Mouse (Mus musculus): ENCODE results near the gene Gm21477. TPM values are rescaled to one million over a fixed set of nuclear protein-coding genes. Genes with fewer than 3 reads are reported as not detected.
"Not testable (repeated sequence)": the region's sequence is repeated elsewhere in the genome, so short reads cannot be mapped to it uniquely, and the experiment has no call there.

Gm21477 gene
- not detected in 2 replicates for polyA plus RNA-seq (2014; fragmentation: Nextera tagmentation; extraction: Ambion mirVana)

DNA sequence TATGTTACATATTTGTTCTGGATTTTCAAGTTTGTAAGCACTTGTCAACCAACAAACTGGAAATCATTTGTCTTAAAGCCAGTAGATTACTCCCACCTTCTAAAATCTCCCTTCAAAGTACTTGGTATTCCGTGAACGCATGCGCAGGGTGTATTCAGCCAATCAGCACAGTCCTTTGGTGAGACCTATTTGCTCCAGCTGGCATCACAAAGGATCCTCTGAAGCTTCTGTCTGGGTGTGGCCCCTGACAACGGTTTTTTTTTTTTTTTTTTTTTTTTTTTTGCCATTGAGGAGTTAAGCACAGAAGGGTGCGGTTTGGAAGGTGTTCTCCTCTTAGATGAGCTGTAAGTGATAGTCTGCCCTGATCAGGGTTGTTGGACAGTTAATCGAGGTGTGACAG lies at the start of gene Gm21477:
TSS of gene Gm21477 (plus strand) at position 301 of the 400 bp plus-strand sequence.
- not testable (repeated sequence) for ATAC-seq (replicated peaks; ENCODE audit: insufficient number of reproducible peaks, low FRiP score, low TSS enrichment, low read depth); H3K36me3 ChIP-seq (replicated peaks; ENCODE audit: control insufficient read depth, insufficient read depth, low read depth, low read length); H3K9me3 ChIP-seq (replicated peaks; ENCODE audit: control insufficient read depth, low read length); H3K4me1 ChIP-seq (ENCODE audit: control insufficient read depth, insufficient read depth, low read length); H3K4me3 ChIP-seq (ENCODE audit: low read depth, low read length); DNase-seq (ENCODE audit: low spot score); H3K9ac ChIP-seq (replicated peaks; ENCODE audit: low read length); H3K27me3 ChIP-seq (ENCODE audit: control insufficient read depth, insufficient read depth, low read length); H3K27ac ChIP-seq (replicated peaks; ENCODE audit: low read depth, low read length); H3K4me2 ChIP-seq (ENCODE audit: low read depth, low read length)
- WGBS = no CpG with 5 or more reads among the region's 6 CpGs
